Mouse (Mus musculus) stomach, embryonic 16.5 days (tissue): ENCODE results near the gene Fras1. TPM values are rescaled to one million over a fixed set of nuclear protein-coding genes. Genes with fewer than 3 reads are reported as not detected.

Source experiments
- ATAC-seq: fragments of 200-750 bp; cut with Nextera tagmentation; 2 replicates; pipeline ENCODE4 v1.8.0; 2017; ENCODE audit warnings: moderate number of reproducible peaks, moderate TSS enrichment; ENCODE audit not compliant: insufficient read depth, low FRiP score
- H3K27ac ChIP-seq: fragments of 300-500 bp; sonication (generic); 2 replicates; pipeline ENCODE4 v1.5.1; 2014; ENCODE audit warnings: low read length
- H3K27me3 ChIP-seq: fragments of 300-500 bp; sonication (generic); 2 replicates; pipeline ENCODE4 v1.6.1; 2014; ENCODE audit warnings: low read length, control low read depth, mixed read lengths; ENCODE audit not compliant: control insufficient read depth, insufficient read depth
- H3K36me3 ChIP-seq: fragments of 300-500 bp; sonication (generic); 2 replicates; pipeline ENCODE4 v1.6.1; 2014; ENCODE audit warnings: low read length; ENCODE audit not compliant: control insufficient read depth, insufficient read depth
- H3K4me1 ChIP-seq: fragments of 300-500 bp; sonication (generic); 2 replicates; pipeline ENCODE4 v1.6.1; 2014; ENCODE audit warnings: low read length, control low read depth, mixed read lengths; ENCODE audit not compliant: control insufficient read depth, insufficient read depth
- H3K4me2 ChIP-seq: fragments of 300-500 bp; sonication (generic); 2 replicates; pipeline ENCODE4 v1.6.1; 2014; ENCODE audit warnings: low read depth, low read length, mixed read lengths
- H3K4me3 ChIP-seq: fragments of 300-500 bp; sonication (generic); replicated peaks from 2 replicates; pipeline ENCODE4 v1.5.1; 2014; ENCODE audit warnings: mild to moderate bottlenecking, low read length
- H3K9ac ChIP-seq: fragments of 300-500 bp; sonication (generic); 2 replicates; pipeline ENCODE4 v1.6.1; 2014; ENCODE audit warnings: low read length
- H3K9me3 ChIP-seq: fragments of 300-500 bp; sonication (generic); replicated peaks from 2 replicates; pipeline ENCODE4 v1.6.1; 2016; ENCODE audit warnings: low read length, control low read depth; ENCODE audit not compliant: control insufficient read depth
- WGBS: fragments of 180-500 bp; shearing (Covaris S2); extraction: QIAGEN DNeasy Blood & Tissue Kit; methylation state at CpG from one replicate; pipeline ENCODE4 v1.1.7; 2014; 5-methylcytosine and 5-hydroxymethylcytosine counted together
- polyA plus RNA-seq: library from polyadenylated mRNA; unstranded; fragments of >200 nt; fragmentation: Nextera tagmentation; extraction: Ambion mirVana; gene quantifications from 2 replicates; pipeline ENCODE4 v1.2.1, GENCODE M21; 2015

Gene Fras1
- polyA plus RNA-seq, 1 experiment from 2014 or later, result 18.3 TPM

DNA sequence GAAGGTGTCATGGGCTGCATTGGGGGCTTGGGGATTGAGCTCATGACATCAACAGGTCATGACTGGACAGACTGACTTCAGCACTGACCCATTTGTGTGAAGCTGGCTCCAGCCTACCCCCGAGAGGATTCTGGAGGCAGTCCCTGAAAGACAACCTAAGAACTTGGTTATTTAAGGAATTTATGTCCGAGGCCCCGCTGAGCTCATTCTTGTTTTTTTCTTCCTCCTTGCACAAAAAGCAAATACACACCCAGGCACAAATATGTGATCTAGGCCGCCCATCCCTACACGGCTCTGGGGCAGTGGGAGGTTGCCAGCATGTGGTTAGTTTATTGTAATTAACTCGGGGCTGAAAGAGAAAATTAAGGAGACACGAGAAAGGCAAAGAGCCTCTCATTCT, 428.4 kb downstream of the Fras1 start:
- Histone ChIP-seq H3K36me3 (no peaks in the 10 kb centered on the region), H3K9me3 (no peaks in the 10 kb centered on the region), H3K27me3 (no peaks in the 10 kb centered on the region), H3K9ac (no peak overlapping the region), H3K4me1 (peaks cover 8% of the 10 kb centered on the region), H3K27ac (peak overlapping the region; percentile 43; the same call in 1 of the 2 replicates), H3K4me2 (no peak overlapping the region), H3K4me3 (no peak overlapping the region)
- ATAC-seq, result peak; percentile 51; the same call in 1 of the 2 replicates
- WGBS, result 25% methylated on average over 7 of the region's 7 CpGs

DNA sequence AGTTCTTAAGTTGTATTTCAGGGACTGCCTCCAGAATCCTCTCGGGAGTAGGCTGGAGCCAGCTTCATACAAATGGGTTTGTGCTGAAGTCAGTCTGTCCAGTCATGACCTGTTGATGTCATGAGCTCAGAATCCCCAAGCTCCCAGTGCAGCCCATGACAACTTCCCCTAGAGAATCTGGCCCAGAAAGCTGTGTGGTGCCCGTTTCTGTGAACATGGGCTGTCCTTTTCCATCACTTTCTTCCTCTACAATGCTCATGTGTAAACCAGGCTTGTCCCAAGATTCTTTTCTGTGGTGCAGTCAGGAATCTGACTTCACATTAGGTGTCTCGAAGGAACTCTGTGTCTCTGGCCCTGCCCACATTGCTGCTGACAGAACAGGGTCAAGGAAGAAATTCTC, 429.3 kb downstream of the Fras1 start:
- Histone ChIP-seq H3K9me3 (no peaks in the 10 kb centered on the region), H3K36me3 (no peaks in the 10 kb centered on the region), H3K4me2 (no peak overlapping the region), H3K4me3 (no peak overlapping the region), H3K27me3 (no peaks in the 10 kb centered on the region), H3K4me1 (peaks cover 8% of the 10 kb centered on the region), H3K27ac (0 out of 2 replicates have a peak overlapping the region, but pooled peaks have one; percentile 3), H3K9ac (no peak overlapping the region)
- no peak for ATAC-seq
- 34% methylated on average over 3 of the region's 3 CpGs for WGBS

DNA sequence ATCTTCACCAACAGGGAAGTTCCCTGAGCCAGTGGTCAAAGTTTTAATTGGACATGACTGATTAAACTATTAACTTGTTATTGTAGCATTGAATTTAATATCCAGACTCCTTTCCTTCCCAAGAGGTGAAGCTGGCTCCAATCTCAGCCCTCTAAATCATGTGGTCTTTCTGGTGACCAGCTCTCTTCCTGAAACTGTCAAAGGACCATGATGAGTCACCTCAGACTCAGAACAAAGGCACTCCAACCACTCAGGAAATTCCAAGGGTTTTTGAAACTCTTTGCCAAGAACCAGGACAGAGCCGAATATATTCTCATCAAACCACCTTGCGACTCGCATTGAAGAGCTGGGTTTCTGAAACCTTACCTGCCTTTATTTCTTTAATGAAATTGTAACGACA, 430.5 kb downstream of the Fras1 start:
- Histone ChIP-seq H3K4me3 (no peak overlapping the region), H3K9me3 (no peaks in the 10 kb centered on the region), H3K9ac (no peak overlapping the region), H3K27ac (0 out of 2 replicates have a peak overlapping the region, but pooled peaks have one; percentile 9), H3K4me1 (peaks cover 8% of the 10 kb centered on the region), H3K27me3 (no peaks in the 10 kb centered on the region), H3K4me2 (no peak overlapping the region), H3K36me3 (no peaks in the 10 kb centered on the region)
- ATAC-seq, result 0 out of 2 replicates have a peak, but pooled peaks have one; percentile 14
- 59% methylated on average over 4 of the region's 4 CpGs for WGBS

DNA sequence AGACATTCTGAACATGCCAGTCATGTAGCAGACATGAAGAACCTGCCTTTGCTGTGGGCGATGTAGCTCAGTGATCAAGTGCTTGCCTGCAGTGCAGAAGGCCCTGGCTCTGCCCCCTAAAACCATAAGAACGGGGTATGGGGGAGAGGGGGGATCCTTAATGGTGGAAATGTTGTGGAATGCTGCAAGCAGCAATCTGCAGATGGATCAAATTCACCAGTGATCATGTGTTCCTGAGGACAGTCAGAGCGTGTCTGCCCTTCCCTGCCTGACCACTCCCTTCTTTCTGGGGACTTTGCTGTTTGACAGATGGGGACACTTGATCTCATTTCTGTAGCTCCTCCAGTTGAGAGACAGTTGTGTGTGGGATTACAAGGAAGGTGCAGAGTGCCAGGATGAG, 431.1 kb downstream of the Fras1 start:
- H3K4me1 ChIP-seq, result peaks cover 8% of the 10 kb centered on the region

DNA sequence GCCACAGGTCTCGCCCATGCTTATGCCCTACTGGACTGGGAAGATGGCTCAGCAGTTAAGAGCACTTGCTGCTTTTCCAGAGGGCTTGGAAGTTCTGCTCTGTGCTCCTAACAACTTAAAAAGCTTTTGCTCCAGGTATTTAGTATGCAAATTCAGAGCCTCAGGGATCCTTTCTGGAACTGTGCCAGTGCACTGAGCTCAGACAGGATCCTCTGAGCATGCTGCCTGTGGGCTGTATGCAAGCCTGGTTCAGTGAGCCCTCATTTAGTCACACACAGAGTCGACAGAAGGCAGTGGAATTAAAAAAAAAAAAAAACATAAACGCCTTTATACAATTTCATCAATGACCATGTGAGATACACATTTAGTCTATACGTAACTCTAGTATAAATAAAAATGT, 436.9 kb downstream of the Fras1 start:
- Histone ChIP-seq H3K9ac (no peak overlapping the region), H3K27ac (no peak overlapping the region), H3K4me2 (no peak overlapping the region), H3K9me3 (no peaks in the 10 kb centered on the region), H3K36me3 (no peaks in the 10 kb centered on the region), H3K27me3 (no peaks in the 10 kb centered on the region), H3K4me3 (no peak overlapping the region), H3K4me1 (no peaks in the 10 kb centered on the region)
- ATAC-seq, result no peak
- WGBS, result 72% methylated on average over 4 of the region's 4 CpGs

More for the DNA sequence above, 431.1 kb downstream of the Fras1 start:
- no peak overlapping the region for H3K4me3 ChIP-seq
- no peaks in the 10 kb centered on the region for H3K9me3 ChIP-seq
- no peaks in the 10 kb centered on the region for H3K36me3 ChIP-seq
- 74% methylated on average over 3 of the region's 3 CpGs for WGBS
- no peak overlapping the region for H3K4me2 ChIP-seq
- 0 out of 2 replicates have a peak overlapping the region, but pooled peaks have one; percentile 9 for H3K27ac ChIP-seq
- H3K27me3 ChIP-seq, result no peaks in the 10 kb centered on the region
- H3K9ac ChIP-seq, result no peak overlapping the region
- no peak for ATAC-seq

DNA sequence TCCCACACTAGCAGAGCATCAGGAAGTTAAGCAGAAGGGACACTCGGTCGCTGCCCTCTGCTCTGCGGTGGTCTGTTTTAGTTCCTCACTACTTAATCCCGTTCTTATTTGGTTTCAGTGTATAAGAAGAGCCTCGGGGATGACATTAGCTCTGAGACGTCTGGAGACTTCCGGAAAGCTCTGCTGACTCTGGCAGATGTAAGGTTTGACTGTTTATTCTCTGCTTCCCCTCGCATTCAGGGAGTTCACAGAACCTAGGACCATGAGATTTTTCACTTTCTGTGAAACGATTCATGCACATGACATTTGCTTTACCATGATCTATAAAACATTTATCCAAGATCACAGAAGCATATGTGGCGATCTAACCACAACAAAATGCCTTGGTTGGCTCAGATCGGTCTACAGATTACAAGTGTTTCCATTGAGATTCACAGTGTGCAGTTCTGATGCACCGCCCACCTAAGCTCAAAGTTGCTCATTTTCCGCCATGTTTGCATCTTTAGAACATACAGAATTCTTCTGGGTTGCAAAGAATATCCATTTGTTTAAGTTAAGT, 451.1 kb downstream of the Fras1 start:
- 72% methylated on average over 13 of the region's 13 CpGs for WGBS
- Histone ChIP-seq H3K27ac (no peak overlapping the region), H3K9ac (no peak overlapping the region)

DNA sequence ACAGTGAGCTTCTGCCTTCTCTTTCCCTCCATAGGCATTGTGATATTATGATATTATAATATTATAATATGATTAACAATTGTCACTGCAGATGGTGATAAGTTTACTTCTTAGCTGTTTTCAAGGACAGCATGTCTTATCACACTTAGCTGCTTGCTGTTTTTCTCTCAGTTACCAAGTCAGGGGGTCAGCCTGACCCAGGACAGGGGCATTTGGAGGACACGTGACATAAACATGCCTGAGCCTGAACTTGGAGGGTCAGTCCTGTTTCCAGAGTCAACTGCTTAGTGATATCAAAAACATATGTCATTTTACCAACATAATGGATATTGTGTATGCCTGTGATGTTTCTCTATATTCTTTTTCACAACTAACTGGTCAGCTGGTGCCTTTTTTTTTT, 453.4 kb downstream of the Fras1 start:
- 58% methylated on average over 1 of the region's 1 CpGs for WGBS
- no peaks in the 10 kb centered on the region for H3K9me3 ChIP-seq
- ATAC-seq, result no peak

More for the DNA sequence above, 451.1 kb downstream of the Fras1 start:
- no peak overlapping the region for H3K4me2 ChIP-seq
- H3K4me1 ChIP-seq, result no peaks in the 10 kb centered on the region
- no peaks in the 10 kb centered on the region for H3K36me3 ChIP-seq
- no peaks in the 10 kb centered on the region for H3K9me3 ChIP-seq
- no peak for ATAC-seq
- no peak overlapping the region for H3K4me3 ChIP-seq
- no peaks in the 10 kb centered on the region for H3K27me3 ChIP-seq

More for the DNA sequence above, 453.4 kb downstream of the Fras1 start:
- Histone ChIP-seq H3K4me3 (no peak overlapping the region), H3K4me2 (no peak overlapping the region), H3K27ac (no peak overlapping the region), H3K9ac (no peak overlapping the region), H3K4me1 (no peaks in the 10 kb centered on the region), H3K27me3 (no peaks in the 10 kb centered on the region), H3K36me3 (no peaks in the 10 kb centered on the region)

Other genes starting within 250 kb of the Fras1 start
- gene Cnot6l, start 209.8 kb upstream of the Fras1 start, polyA plus RNA-seq, result 13.9 and 16.1 TPM in 2 replicates
- gene Mrpl1, start 164.5 kb upstream of the Fras1 start, polyA plus RNA-seq, result 19.2 and 23.2 TPM in 2 replicates